Mouse (Mus musculus) stomach, postnatal 0 days (tissue): Measurements from ENCODE around the gene Akap6. TPM values are rescaled to one million over a fixed set of nuclear protein-coding genes. Genes with fewer than 3 reads are reported as not detected.
A peak's percentile ranks its signal among the peaks of the same experiment; 100 is the strongest.

Experiments
- ATAC-seq: fragments of 200-750 bp; cut with Nextera tagmentation; 2 replicates; pipeline ENCODE4 v1.8.0; 2017; ENCODE audit not compliant: low FRiP score, low TSS enrichment
- DNase-seq: peaks from one replicate; pipeline ENCODE4 v3.0.0-alpha.2; 2016; ENCODE audit warnings: low spot score
- H3K27ac ChIP-seq: fragments of 300-500 bp; sonication (generic); replicated peaks from 2 replicates; pipeline ENCODE4 v1.5.1; 2014; ENCODE audit warnings: mild to moderate bottlenecking, control low read depth
- H3K27me3 ChIP-seq: fragments of 300-500 bp; sonication (generic); 2 replicates; pipeline ENCODE4 v1.6.1; 2014; ENCODE audit warnings: low read length; ENCODE audit not compliant: control insufficient read depth, insufficient read depth
- H3K36me3 ChIP-seq: fragments of 300-500 bp; sonication (generic); 2 replicates; pipeline ENCODE4 v1.6.1; 2014; ENCODE audit warnings: low read length, mixed read lengths; ENCODE audit not compliant: control insufficient read depth, insufficient read depth
- H3K4me1 ChIP-seq: fragments of 300-500 bp; sonication (generic); replicated peaks from 2 replicates; pipeline ENCODE4 v1.6.1; 2014; ENCODE audit warnings: antibody characterized with exemption; ENCODE audit not compliant: control insufficient read depth, insufficient read depth
- H3K4me2 ChIP-seq: fragments of 300-500 bp; sonication (generic); replicated peaks from 2 replicates; pipeline ENCODE4 v1.6.1; 2014; ENCODE audit warnings: low read depth, mild to moderate bottlenecking, control low read depth, moderate library complexity
- H3K4me3 ChIP-seq: fragments of 300-500 bp; sonication (generic); 2 replicates; pipeline ENCODE4 v1.5.1; 2014; ENCODE audit warnings: low read depth, low read length, control low read depth
- H3K9ac ChIP-seq: fragments of 300-500 bp; sonication (generic); 2 replicates; pipeline ENCODE4 v1.6.1; 2014; ENCODE audit warnings: mild to moderate bottlenecking, low read length, control low read depth, mixed read lengths
- H3K9me3 ChIP-seq: fragments of 300-500 bp; sonication (generic); 2 replicates; pipeline ENCODE4 v1.6.1; 2016; ENCODE audit warnings: low read length; ENCODE audit not compliant: control insufficient read depth
- CTCF ChIP-seq: IDR thresholded peaks from 2 replicates; pipeline ENCODE4 v1.5.1; 2016; ENCODE audit warnings: antibody characterized with exemption, low read depth, mild to moderate bottlenecking, moderate library complexity
- EP300 ChIP-seq: optimal IDR thresholded peaks from 2 replicates; pipeline ENCODE3; 2016; ENCODE audit warnings: antibody characterized with exemption
- WGBS: fragments of 180-500 bp; shearing (Covaris S2); extraction: QIAGEN DNeasy Blood & Tissue Kit; methylation state at CpG from one replicate; pipeline ENCODE4 v1.1.7; 2014; 5-methylcytosine and 5-hydroxymethylcytosine counted together
- polyA plus RNA-seq: library from polyadenylated mRNA; unstranded; fragments of >200 nt; fragmentation: Nextera tagmentation; extraction: Ambion mirVana; gene quantifications from 2 replicates; pipeline ENCODE4 v1.2.1, GENCODE M21; 2015

Gene Akap6
- polyA plus RNA-seq, 1 experiment from 2014 or later: 0.76 TPM

DNA sequence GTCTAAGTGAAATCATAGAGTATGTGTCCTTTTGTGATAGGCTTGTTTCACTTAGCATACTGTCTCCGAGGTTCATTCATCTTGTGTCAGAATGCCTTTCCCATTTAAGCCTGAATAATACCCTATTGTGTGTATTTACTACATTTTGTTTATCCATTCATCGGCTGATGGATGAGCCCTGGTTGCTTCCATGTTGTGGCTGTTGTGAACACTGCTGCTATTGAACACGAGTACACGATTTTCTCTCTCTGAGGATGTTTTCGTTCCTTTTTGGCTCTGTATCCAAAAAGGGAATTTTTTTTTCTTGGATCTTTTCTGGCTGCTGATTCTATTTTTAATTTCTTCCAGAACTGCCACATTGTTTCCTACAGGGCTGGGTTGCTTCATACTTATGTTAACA, 81.0 kb downstream of the Akap6 start:
- no peak overlapping the region for H3K4me3 ChIP-seq
- TF ChIP-seq CTCF (no peak), EP300 (no peak)
- 48% methylated on average over 5 of the region's 5 CpGs for WGBS
- no peak for DNase-seq
- H3K9ac ChIP-seq: no peak overlapping the region
- no peak overlapping the region for H3K27ac ChIP-seq
- no peaks in the 10 kb centered on the region for H3K36me3 ChIP-seq
- no peaks in the 10 kb centered on the region for H3K27me3 ChIP-seq
- no peaks in the 10 kb centered on the region for H3K9me3 ChIP-seq
- ATAC-seq: no peak
- H3K4me2 ChIP-seq: no peak overlapping the region
- no peaks in the 10 kb centered on the region; the same call in 1 of the 2 replicates for H3K4me1 ChIP-seq

DNA sequence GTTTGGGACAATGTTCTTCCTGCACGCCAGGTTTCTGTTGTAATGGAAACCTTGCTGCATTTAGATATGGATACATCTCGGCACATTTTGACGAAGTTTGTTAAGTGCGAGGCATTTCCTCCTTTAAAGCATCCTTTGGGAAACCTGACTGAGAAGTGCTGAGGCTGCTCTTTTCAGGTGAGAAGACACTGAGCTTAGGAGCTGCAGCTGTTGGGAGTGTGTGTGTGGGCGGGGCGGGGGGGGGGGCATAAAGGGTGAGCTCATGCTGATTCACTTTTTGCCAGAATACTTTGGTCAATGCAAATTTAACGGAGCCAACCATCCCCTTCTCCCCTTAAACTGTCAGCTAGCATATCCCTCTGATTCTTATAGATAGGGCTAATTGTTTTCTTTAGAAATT, 81.9 kb downstream of the Akap6 start:
- H3K9me3 ChIP-seq: no peaks in the 10 kb centered on the region
- H3K4me1 ChIP-seq: no peaks in the 10 kb centered on the region; the same call in 1 of the 2 replicates
- H3K9ac ChIP-seq: no peak overlapping the region
- H3K4me2 ChIP-seq: no peak overlapping the region
- no peaks in the 10 kb centered on the region for H3K36me3 ChIP-seq
- DNase-seq: no peak
- no peaks in the 10 kb centered on the region for H3K27me3 ChIP-seq
- 69% methylated on average over 7 of the region's 7 CpGs for WGBS
- H3K27ac ChIP-seq: no peak overlapping the region
- no peak for ATAC-seq
- TF ChIP-seq EP300 (no peak), CTCF (no peak)
- no peak overlapping the region for H3K4me3 ChIP-seq

DNA sequence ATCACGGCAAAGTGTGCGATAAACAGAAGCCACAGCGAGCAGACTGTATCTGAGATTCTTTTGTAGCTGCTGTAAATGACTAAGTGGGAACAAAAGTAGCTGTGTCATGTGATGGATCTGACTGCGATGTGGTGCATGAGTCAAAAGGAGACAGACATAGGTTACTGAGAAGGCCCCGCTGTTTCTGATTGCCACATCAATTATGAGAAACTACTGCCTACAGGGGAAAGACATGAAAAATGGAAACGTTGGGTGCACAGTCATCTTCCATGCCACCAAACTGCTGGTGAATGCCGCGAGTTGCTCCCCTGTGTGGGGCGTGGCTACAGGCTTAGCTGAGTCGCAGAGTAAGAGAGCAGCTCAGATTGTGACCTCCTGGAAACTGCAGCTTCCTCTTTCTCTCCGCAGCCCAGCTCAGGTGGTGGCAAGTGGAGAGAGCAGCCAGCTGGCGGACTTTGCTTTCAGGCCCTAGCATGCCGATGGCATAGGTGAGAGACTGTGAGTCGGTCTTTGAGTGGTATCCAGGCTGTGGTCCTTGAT, 83.8 kb downstream of the Akap6 start:
- ATAC-seq (peak; percentile 72), DNase-seq (peak; percentile 48)
- TF ChIP-seq CTCF (no peak), EP300 (no peak)
- no peak overlapping the region for H3K27ac ChIP-seq
- no peaks in the 10 kb centered on the region for H3K36me3 ChIP-seq
- WGBS: 13% methylated on average over 14 of the region's 14 CpGs
- no peaks in the 10 kb centered on the region for H3K9me3 ChIP-seq
- peak overlapping the region; percentile 50 for H3K4me2 ChIP-seq
- H3K4me1 ChIP-seq: no peaks in the 10 kb centered on the region; the same call in 1 of the 2 replicates
- 0 out of 2 replicates have a peak overlapping the region, but pooled peaks have one; percentile 13 for H3K9ac ChIP-seq
- peak overlapping the region; percentile 17; the same call in 1 of the 2 replicates for H3K4me3 ChIP-seq
- no peaks in the 10 kb centered on the region for H3K27me3 ChIP-seq

DNA sequence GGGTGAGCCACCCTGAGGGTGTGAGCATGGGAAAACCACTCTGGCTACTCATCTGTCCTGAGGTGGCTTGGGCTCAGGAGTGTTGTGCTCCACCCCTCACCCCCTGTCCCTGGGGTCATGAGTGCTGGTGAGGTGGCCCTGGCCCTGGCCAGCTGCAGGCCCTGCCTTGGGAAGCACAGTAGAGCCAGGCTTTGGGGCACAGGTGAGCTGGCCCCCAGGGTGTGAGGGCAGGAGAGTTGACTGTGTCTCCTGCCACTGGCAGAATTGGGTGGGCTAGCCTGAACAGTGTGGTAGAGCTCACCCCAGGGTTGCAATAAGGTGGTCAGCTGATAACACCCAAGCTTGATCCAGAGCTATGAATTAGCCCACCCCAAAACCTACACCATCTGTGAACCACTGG, 86.0 kb downstream of the Akap6 start:
- H3K36me3 ChIP-seq: no peaks in the 10 kb centered on the region
- H3K4me2 ChIP-seq: no peak overlapping the region
- DNase-seq (no peak), ATAC-seq (no peak; the same call in 1 of the 2 replicates)
- no peak overlapping the region for H3K27ac ChIP-seq
- no peaks in the 10 kb centered on the region for H3K27me3 ChIP-seq
- H3K9ac ChIP-seq: no peak overlapping the region
- no peaks in the 10 kb centered on the region; the same call in 1 of the 2 replicates for H3K4me1 ChIP-seq
- no peaks in the 10 kb centered on the region for H3K9me3 ChIP-seq
- no peak overlapping the region for H3K4me3 ChIP-seq
- TF ChIP-seq CTCF (no peak), EP300 (no peak)

DNA sequence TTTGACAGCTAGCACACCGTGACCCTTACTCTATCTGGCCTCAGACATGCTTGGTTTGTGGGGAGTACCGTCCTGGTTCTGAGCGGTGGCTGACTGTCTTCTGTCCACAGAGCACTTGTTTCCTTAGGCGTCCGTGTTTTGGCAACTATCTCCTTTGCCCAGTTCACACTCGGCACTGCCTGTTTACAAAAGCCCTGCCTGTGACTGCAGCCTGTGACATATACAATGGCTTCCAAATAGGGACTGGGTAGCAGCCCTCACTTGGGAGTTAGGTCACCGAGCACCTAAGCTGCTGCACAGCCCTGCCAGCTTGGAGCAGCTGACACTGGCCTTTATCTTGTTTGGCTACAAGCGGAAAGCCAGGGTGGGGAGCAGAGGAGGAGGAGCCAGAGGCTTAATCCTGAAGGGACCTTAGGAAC, 91.2 kb downstream of the Akap6 start:
- TF ChIP-seq EP300 (no peak), CTCF (no peak)
- Histone ChIP-seq H3K9ac (no peak overlapping the region), H3K4me1 (no peaks in the 10 kb centered on the region), H3K4me2 (peak overlapping the region; percentile 33; the same call in 1 of the 2 replicates), H3K4me3 (no peak overlapping the region), H3K27ac (peak overlapping the region; percentile 31; the same call in 1 of the 2 replicates), H3K27me3 (no peaks in the 10 kb centered on the region), H3K36me3 (no peaks in the 10 kb centered on the region), H3K9me3 (no peaks in the 10 kb centered on the region)
- WGBS: 8% methylated on average over 8 of the region's 8 CpGs
- ATAC-seq (peak; percentile 89), DNase-seq (peak; percentile 63)

DNA sequence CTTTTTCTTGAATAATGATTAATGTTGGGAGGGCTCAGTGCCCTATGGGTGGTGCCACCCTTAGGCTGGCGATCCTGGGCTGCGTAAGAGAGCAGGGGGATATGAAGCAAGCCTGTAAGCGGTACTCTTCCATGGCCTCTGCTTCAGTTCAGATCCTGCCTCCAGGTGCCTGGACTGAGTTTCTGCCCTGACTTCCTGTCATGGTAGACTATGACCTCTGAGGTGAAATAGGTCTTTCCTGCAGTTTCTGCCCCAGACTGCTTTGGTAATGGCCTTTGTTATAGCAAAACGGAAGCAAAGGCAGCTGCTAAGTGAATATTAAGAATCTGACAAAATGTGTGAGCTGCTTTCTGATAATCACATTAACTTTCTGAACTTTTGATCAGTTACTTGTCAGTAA, 94.9 kb downstream of the Akap6 start:
- TF ChIP-seq CTCF (no peak), EP300 (no peak)
- no peak for ATAC-seq
- no peak for DNase-seq
- Histone ChIP-seq H3K27ac (no peak overlapping the region), H3K36me3 (no peaks in the 10 kb centered on the region), H3K4me3 (no peak overlapping the region), H3K4me2 (no peak overlapping the region), H3K4me1 (no peaks in the 10 kb centered on the region), H3K9ac (no peak overlapping the region), H3K27me3 (no peaks in the 10 kb centered on the region), H3K9me3 (no peaks in the 10 kb centered on the region)
- 84% methylated on average over 4 of the region's 4 CpGs for WGBS
